Mouse (Mus musculus): Measurements from ENCODE around the gene Hoxa5.

DNA sequence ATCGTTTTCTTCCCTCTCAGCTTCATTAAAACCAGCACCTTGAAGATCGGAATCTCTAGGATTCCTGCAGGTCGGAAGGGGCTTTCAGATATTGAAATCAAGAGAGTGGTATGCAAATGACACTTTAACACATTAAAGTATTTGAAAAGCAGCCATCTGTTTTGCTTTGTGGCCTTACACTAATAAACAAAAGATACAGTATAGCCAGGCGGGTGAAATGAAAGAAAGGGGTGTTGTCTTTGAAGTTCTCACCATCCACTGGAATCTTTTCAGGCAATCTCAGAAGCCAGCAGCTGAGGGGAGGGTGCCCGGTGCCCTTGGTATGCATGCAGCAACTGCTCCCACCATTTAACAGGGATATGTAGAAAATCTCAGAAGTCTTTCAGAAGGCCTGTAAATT is 50.3 kb downstream of the Hoxa5 start:
- TF ChIP-seq JUND (conservative IDR thresholded peaks at IDR 0.05; ENCODE audit: low read depth, low read length) = no peak
- TF ChIP-seq CHD2 (IDR thresholded peaks at IDR 0.05; ENCODE audit: low read length) = no peak
- TF ChIP-seq NELFE (IDR thresholded peaks at IDR 0.05; ENCODE audit: low read depth, low read length) = no peak
- no peak for TF ChIP-seq POLR2AphosphoS2 (IDR thresholded peaks at IDR 0.05; ENCODE audit: low read depth, low read length)
- TF ChIP-seq CTCF (conservative IDR thresholded peaks at IDR 0.05 in 1 of 2, IDR thresholded peaks at IDR 0.05 in 1 of 2; ENCODE audit: low read depth in 2 of 2, low read length in 2 of 2) = no peak
- no peak for TF ChIP-seq HCFC1 (IDR thresholded peaks at IDR 0.05; ENCODE audit: low read depth, low read length)
- no peak for TF ChIP-seq ZNF384 (IDR thresholded peaks at IDR 0.05; ENCODE audit: low read depth, low read length)
- TF ChIP-seq EP300 (IDR thresholded peaks at IDR 0.05; ENCODE audit: low read length) = no peak
